Mouse (Mus musculus) liver, embryonic 12.5 days (tissue): Measurements from ENCODE around the gene Ly6g6d. TPM values are rescaled to one million over a fixed set of nuclear protein-coding genes. Genes with fewer than 3 reads are reported as not detected.
A peak's percentile ranks its signal among the peaks of the same experiment; 100 is the strongest.
"Not testable (repeated sequence)": the region's sequence is repeated elsewhere in the genome, so short reads cannot be mapped to it uniquely, and the experiment has no call there.

Experiments used
- ATAC-seq: fragments of 200-750 bp; cut with Nextera tagmentation; 2 replicates; pipeline ENCODE4 v1.8.0; 2017; ENCODE audit warnings: moderate number of reproducible peaks, mild to moderate bottlenecking, moderate library complexity
- H3K27ac ChIP-seq: fragments of 300-500 bp; sonication (generic); 2 replicates; pipeline ENCODE4 v1.5.1; 2016; ENCODE audit warnings: mild to moderate bottlenecking
- H3K27me3 ChIP-seq: fragments of 300-500 bp; sonication (generic); replicated peaks from 2 replicates; pipeline ENCODE4 v1.6.1; 2016; ENCODE audit warnings: mild to moderate bottlenecking, moderate library complexity
- H3K36me3 ChIP-seq: fragments of 300-500 bp; sonication (generic); 2 replicates; pipeline ENCODE4 v1.6.1; 2016; ENCODE audit warnings: mild to moderate bottlenecking, moderate library complexity
- H3K4me1 ChIP-seq: fragments of 300-500 bp; sonication (generic); 2 replicates; pipeline ENCODE4 v1.6.1; 2016
- H3K4me2 ChIP-seq: fragments of 300-500 bp; sonication (generic); 2 replicates; pipeline ENCODE4 v1.6.1; 2016; ENCODE audit warnings: mild to moderate bottlenecking, moderate library complexity
- H3K4me3 ChIP-seq: fragments of 300-500 bp; sonication (generic); 2 replicates; pipeline ENCODE4 v1.5.1; 2016; ENCODE audit warnings: mild to moderate bottlenecking, moderate library complexity
- H3K9ac ChIP-seq: fragments of 300-500 bp; sonication (generic); 2 replicates; pipeline ENCODE4 v1.6.1; 2016; ENCODE audit warnings: mild to moderate bottlenecking, moderate library complexity
- H3K9me3 ChIP-seq: fragments of 300-500 bp; sonication (generic); replicated peaks from 2 replicates; pipeline ENCODE4 v1.6.1; 2016; ENCODE audit warnings: mild to moderate bottlenecking, moderate library complexity
- WGBS: fragments of 180-500 bp; shearing (Covaris S2); methylation state at CpG from one replicate; pipeline ENCODE4 v1.1.7; 2016; ENCODE audit not compliant: insufficient replicate concordance; 5-methylcytosine and 5-hydroxymethylcytosine counted together
- polyA plus RNA-seq: library from polyadenylated mRNA; unstranded; fragments of >200 nt; fragmentation: Nextera tagmentation; extraction: Ambion mirVana; gene quantifications from 2 replicates; pipeline ENCODE4 v1.2.1, GENCODE M21; 2016

Ly6g6d gene
- 0.36 and 0.53 TPM in 2 replicates for polyA plus RNA-seq

DNA sequence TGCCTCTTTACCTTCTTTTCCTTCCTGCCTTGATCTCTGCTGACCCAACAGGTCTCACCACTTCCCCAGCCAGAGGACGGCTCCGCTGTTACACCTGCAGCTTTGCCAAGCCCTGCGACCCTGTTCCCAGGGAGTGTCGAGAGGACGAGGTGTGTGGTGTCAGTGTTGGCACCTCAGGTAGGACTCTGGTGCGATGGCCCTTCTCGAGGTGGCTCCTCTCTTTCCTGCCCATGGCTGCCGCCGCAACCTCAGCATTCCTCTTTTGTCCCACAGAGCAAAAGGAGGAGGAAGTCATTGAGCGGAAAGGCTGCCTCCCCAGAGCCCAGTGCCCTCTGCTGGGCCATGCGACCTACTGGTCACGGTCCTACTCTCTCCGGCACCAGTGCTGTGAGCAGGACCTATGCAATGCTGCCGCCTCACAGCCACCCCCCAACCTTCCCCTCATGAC is at the start of gene Ly6g6d:
TSS of gene Ly6g6d (minus strand) at position 280 of the 448 bp plus-strand sequence.
- Histone ChIP-seq H3K4me1 (peaks cover 60% of the 10 kb centered on the region), H3K27ac (peak within 1 kb of the TSS; percentile 83; the same call in 1 of the 2 replicates), H3K4me2 (peak within 1 kb of the TSS; percentile 30), H3K27me3 (peaks cover 40% of the 10 kb centered on the region), H3K36me3 (no peaks in the 10 kb centered on the region), H3K9ac (no peak within 1 kb of the TSS; the same call in 1 of the 2 replicates), H3K9me3 (no peaks in the 10 kb centered on the region), H3K4me3 (no peak within 1 kb of the TSS)
- WGBS = 19% methylated on average over 14 of the region's 14 CpGs
- no peak for ATAC-seq

DNA sequence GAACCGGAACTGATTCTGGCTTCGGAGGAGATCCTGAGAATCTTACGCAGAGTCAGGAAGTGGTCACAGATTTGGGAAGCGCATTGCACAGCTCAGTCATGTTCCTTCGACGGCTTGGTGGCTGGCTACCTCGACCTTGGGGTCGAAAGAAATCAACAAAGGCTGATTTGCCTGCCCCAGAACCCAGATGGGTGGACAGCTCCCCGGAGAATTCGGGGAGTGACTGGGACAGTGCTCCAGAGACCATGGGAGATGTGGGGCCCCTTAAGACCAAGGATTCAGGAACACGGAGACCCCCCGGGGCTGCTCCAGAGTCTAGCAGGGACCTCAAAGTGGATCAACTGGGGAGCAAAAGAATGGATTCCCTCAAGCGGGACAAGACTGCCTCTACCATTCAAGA is 49.2 kb upstream of the Ly6g6d start:
- no peaks in the 10 kb centered on the region for H3K27me3 ChIP-seq
- ATAC-seq = no peak
- H3K4me2 ChIP-seq = peak overlapping the region; percentile 80
- H3K36me3 ChIP-seq = peaks cover 59% of the 10 kb centered on the region
- peak overlapping the region; percentile 81 for H3K9ac ChIP-seq
- peaks cover 58% of the 10 kb centered on the region for H3K4me1 ChIP-seq
- H3K4me3 ChIP-seq = peak overlapping the region; percentile 69
- 47% methylated on average over 13 of the region's 13 CpGs for WGBS
- H3K9me3 ChIP-seq = no peaks in the 10 kb centered on the region
- peak overlapping the region; percentile 89 for H3K27ac ChIP-seq

DNA sequence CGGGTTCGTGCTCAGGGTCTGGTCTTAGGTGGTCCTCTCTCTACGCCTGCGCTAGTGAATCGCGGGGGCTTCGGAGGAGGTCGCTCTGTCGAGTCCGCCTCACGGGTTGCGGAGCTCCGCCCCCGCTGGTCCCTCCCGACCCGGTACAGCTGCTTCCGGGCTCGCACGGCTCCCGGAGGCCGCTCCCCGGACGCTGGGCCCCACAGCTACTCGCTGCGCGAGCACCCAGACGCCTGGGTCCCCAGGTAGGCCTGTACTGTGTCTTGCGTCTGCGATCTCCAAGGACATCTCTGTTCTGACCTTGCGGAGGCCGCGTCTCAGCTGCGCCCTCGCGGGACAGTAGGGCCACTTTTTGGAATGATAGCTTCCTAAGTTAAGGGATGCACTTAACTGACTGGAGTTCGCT is 48.3 kb upstream of the Ly6g6d start, which contains the start of gene D17H6S53E:
TSS of gene D17H6S53E (plus strand) at position 168 of the 406 bp plus-strand sequence.
- H3K27ac ChIP-seq = peak within 1 kb of the TSS; percentile 89
- WGBS = under 1% methylated on average over 36 of the region's 36 CpGs
- peak within 1 kb of the TSS; percentile 80 for H3K4me2 ChIP-seq
- H3K9ac ChIP-seq = peak within 1 kb of the TSS; percentile 81
- H3K27me3 ChIP-seq = no peaks in the 10 kb centered on the region
- ATAC-seq = peak; percentile 79
- no peaks in the 10 kb centered on the region for H3K9me3 ChIP-seq
- H3K36me3 ChIP-seq = peaks cover 59% of the 10 kb centered on the region
- peak within 1 kb of the TSS; percentile 69 for H3K4me3 ChIP-seq
- H3K4me1 ChIP-seq = peaks cover 59% of the 10 kb centered on the region

DNA sequence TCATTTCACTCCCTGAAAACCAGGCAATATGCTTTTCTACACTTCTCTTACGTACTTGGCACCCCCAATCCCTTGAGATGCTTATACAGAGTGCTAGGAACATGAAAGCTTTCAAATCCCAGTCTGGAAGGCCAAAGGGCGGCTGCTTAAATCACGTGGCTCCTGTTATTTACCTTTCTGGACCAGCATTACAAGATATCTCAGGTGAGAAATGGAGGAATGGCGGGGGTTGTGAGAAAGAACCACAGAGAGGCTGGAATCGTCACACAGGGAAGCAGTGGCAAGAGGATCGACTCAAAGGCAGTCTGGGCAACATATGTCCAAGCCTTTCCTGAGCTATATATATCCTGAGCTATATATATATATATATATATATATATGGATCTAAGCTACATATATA is 47.7 kb upstream of the Ly6g6d start:
- WGBS = 37% methylated on average over 6 of the region's 6 CpGs
- H3K27ac ChIP-seq = peak overlapping the region; percentile 89
- H3K9ac ChIP-seq = peak overlapping the region; percentile 81

DNA sequence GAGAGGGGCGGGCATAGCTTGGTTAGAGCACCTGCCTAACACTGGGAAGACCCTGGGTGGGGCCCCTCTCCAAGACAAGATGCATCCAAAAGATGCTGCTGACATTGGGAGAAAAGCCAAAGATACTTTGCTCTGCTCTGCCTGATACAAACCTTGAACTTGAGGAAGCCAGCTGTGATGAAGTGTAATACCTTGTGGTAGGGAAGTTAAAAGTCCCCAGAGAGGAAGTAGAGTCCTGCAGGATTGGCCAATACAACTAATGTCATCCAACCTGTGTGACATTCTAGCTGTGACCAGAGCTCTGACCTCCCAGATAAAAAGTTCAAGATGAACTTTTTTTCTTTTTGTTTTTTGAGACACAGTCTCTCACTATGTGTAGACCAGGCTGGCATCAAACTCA is 47.2 kb upstream of the Ly6g6d start:
- peak overlapping the region; percentile 89 for H3K27ac ChIP-seq

More for the DNA sequence above, 47.7 kb upstream of the Ly6g6d start:
- no peaks in the 10 kb centered on the region for H3K27me3 ChIP-seq
- ATAC-seq = no peak
- no peaks in the 10 kb centered on the region for H3K9me3 ChIP-seq
- peak overlapping the region; percentile 80 for H3K4me2 ChIP-seq
- H3K4me1 ChIP-seq = peaks cover 55% of the 10 kb centered on the region
- peaks cover 53% of the 10 kb centered on the region for H3K36me3 ChIP-seq
- peak overlapping the region; percentile 69 for H3K4me3 ChIP-seq

DNA sequence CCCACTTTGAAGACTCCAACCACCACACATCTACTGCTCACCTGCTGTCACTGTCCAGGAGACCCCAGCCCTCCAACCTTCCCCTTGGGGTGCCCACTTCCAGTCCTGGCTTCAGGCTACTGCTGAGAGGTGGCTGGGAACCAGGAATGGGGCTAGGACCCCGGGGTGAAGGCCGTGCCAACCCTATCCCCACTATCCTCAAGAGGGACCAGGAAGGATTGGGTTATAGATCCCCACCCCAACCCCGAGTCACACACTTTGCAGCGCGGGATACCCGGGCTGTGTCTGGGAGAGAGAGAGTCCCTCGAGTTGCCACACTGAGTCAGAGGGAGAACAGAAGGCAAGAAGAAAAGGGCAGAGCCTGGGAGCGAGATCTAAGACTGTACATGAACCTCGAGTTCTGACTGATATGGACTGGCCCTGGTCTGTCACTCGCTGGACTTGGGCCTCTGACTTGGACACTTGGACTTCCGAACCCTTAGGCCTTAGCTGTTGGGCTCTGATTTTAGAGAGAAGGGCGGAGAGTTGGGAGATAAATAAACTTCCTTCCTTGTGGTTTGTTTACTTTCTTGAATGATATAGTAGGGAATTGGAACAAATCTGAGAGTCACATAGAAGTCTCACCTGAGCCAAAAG is 46.5 kb upstream of the Ly6g6d start:
- 84% methylated on average over 12 of the region's 12 CpGs for whole genome bisulfite sequencing
- ATAC-seq = not testable (repeated sequence)

More for the DNA sequence above, 47.2 kb upstream of the Ly6g6d start:
- H3K9me3 ChIP-seq = no peaks in the 10 kb centered on the region
- no peaks in the 10 kb centered on the region for H3K27me3 ChIP-seq
- no peak overlapping the region for H3K9ac ChIP-seq
- peak overlapping the region; percentile 69; the same call in 1 of the 2 replicates for H3K4me3 ChIP-seq
- peaks cover 50% of the 10 kb centered on the region for H3K36me3 ChIP-seq
- peaks cover 58% of the 10 kb centered on the region for H3K4me1 ChIP-seq
- 76% methylated on average over 1 of the region's 1 CpGs for WGBS
- peak overlapping the region; percentile 80 for H3K4me2 ChIP-seq
- ATAC-seq = no peak

DNA sequence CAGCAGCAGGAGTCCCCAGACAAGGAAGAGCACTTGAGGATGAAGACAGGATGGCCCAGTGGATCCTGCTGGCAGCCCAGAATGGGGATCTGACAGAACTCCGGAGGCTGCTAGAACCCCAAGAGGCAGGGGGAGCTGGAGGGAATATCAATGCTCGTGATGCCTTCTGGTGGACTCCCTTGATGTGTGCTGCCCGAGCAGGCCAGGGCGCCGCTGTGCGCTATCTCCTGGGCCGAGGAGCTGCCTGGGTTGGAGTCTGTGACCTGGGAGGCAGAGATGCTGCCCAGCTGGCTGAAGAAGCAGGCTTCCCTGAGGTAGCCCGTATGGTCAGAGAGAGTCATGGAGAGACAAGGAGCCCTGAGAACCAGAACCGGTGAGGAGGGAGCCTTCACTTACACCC is 45.4 kb upstream of the Ly6g6d start:
- not testable (repeated sequence) for H3K4me3 ChIP-seq, H3K4me2 ChIP-seq, H3K9me3 ChIP-seq, ATAC-seq, H3K9ac ChIP-seq, H3K27ac ChIP-seq, H3K27me3 ChIP-seq
- WGBS = 83% methylated on average over 9 of the region's 9 CpGs
- Histone ChIP-seq H3K4me1 (peaks cover 58% of the 10 kb centered on the region), H3K36me3 (peaks cover 51% of the 10 kb centered on the region)

More for the DNA sequence above, 46.5 kb upstream of the Ly6g6d start:
- Histone ChIP-seq H3K36me3 (peaks cover 50% of the 10 kb centered on the region), H3K4me1 (peaks cover 65% of the 10 kb centered on the region)
- H3K4me3 ChIP-seq, H3K9me3 ChIP-seq, H3K4me2 ChIP-seq, H3K27me3 ChIP-seq, H3K9ac ChIP-seq, H3K27ac ChIP-seq: not testable (repeated sequence)

DNA sequence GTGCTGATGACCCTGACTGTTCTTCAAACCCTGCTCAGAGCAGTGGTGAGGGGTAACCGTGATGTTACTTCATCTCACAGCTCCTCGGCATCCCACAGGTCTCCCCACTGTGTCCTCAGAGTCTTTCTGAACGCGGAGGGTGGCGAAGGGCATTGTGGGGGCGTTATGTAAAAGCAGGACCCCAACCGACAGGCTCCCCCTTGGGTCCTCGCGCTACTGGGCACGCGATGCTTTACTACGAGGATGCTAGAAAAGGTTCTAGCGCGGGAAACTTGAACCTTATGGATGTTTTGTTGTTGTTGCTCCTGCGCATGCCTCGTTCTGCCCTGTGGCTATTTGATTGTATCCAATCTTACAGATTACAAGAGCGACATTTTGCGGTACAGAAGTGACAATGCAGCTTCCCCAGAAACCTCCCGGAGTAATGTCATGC is 44.0 kb upstream of the Ly6g6d start, which contains the start of gene Csnk2b:
TSS of gene Csnk2b (minus strand) at position 183 of the 433 bp plus-strand sequence.
- Histone ChIP-seq H3K4me3 (peak within 1 kb of the TSS; percentile 82), H3K9me3 (no peaks in the 10 kb centered on the region), H3K36me3 (peaks cover 53% of the 10 kb centered on the region), H3K4me2 (peak within 1 kb of the TSS; percentile 89), H3K27me3 (no peaks in the 10 kb centered on the region), H3K27ac (peak within 1 kb of the TSS; percentile 96), H3K9ac (peak within 1 kb of the TSS; percentile 92), H3K4me1 (peaks cover 47% of the 10 kb centered on the region)
- ATAC-seq = no peak
- under 1% methylated on average over 19 of the region's 19 CpGs for WGBS

DNA sequence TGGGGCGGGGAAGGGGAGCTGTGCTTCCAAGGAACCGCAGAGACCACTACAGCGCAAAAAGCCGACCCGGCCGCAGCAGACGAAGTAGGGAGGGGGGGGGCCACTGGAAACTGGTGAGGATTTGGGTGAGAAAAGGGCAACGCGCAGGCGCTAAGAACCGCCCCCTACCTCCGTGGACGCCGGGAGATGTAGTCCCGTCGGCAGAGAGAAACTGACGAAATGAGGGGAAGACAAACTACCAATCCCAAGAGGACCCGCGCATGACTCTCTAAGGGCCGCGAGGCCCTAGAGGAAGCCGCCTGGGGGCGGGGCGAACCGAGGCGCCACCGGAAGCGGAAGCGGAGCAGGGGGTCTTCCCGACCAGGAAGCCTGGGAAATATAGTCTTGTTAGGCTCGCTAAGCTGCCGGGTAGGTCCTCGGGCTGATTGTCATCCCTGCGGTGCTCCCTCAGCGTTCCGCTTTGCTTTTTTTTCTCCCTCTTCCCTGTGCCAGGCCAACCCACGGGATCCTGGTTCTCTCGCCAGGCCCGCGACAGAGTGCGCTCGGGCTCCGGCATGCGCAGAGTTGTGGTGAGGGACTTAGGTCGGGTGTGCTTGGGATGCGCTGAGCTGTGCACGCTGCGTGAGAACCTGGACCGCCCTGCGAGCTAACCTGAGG is 43.4 kb upstream of the Ly6g6d start, which contains the start of gene Gpank1:
TSS of gene Gpank1 (plus strand) at position 313 of the 657 bp plus-strand sequence.
- H3K9ac ChIP-seq = peak within 1 kb of the TSS; percentile 92
- no peaks in the 10 kb centered on the region for H3K27me3 ChIP-seq
- peak; percentile 94 for ATAC-seq
- H3K4me2 ChIP-seq = peak within 1 kb of the TSS; percentile 89
- H3K4me3 ChIP-seq = peak within 1 kb of the TSS; percentile 82
- H3K36me3 ChIP-seq = peaks cover 57% of the 10 kb centered on the region
- H3K9me3 ChIP-seq = no peaks in the 10 kb centered on the region
- peak within 1 kb of the TSS; percentile 96 for H3K27ac ChIP-seq
- peaks cover 42% of the 10 kb centered on the region for H3K4me1 ChIP-seq
- WGBS = 2% methylated on average over 50 of the region's 50 CpGs

DNA sequence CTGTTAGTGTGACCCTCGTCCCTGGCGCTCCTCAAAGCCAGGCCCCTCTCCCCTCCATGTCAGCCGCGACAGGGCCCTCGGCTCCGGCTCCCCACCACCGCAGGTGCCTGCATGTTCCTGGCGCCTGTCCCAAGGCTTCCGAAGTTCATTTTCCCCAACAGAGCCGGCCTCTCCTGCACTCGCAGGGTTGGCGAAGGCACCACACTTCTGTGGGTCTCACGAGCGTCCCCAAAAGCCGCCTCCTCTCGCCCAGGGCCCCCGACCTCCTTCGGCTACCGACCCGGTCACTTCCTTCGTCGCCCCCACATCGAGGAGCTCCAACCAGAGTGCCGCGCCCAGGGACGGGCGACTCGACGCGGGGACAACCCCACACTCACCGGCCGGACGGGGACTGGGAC is 42.9 kb upstream of the Ly6g6d start:
- peak overlapping the region; percentile 89 for H3K4me2 ChIP-seq
- peaks cover 40% of the 10 kb centered on the region for H3K4me1 ChIP-seq
- H3K27me3 ChIP-seq = no peaks in the 10 kb centered on the region
- peak overlapping the region; percentile 64 for H3K27ac ChIP-seq
- WGBS = under 1% methylated on average over 33 of the region's 33 CpGs
- peaks cover 62% of the 10 kb centered on the region for H3K36me3 ChIP-seq
- ATAC-seq = peak; percentile 6
- H3K4me3 ChIP-seq = peak overlapping the region; percentile 82
- no peaks in the 10 kb centered on the region for H3K9me3 ChIP-seq
- H3K9ac ChIP-seq = peak overlapping the region; percentile 92

DNA sequence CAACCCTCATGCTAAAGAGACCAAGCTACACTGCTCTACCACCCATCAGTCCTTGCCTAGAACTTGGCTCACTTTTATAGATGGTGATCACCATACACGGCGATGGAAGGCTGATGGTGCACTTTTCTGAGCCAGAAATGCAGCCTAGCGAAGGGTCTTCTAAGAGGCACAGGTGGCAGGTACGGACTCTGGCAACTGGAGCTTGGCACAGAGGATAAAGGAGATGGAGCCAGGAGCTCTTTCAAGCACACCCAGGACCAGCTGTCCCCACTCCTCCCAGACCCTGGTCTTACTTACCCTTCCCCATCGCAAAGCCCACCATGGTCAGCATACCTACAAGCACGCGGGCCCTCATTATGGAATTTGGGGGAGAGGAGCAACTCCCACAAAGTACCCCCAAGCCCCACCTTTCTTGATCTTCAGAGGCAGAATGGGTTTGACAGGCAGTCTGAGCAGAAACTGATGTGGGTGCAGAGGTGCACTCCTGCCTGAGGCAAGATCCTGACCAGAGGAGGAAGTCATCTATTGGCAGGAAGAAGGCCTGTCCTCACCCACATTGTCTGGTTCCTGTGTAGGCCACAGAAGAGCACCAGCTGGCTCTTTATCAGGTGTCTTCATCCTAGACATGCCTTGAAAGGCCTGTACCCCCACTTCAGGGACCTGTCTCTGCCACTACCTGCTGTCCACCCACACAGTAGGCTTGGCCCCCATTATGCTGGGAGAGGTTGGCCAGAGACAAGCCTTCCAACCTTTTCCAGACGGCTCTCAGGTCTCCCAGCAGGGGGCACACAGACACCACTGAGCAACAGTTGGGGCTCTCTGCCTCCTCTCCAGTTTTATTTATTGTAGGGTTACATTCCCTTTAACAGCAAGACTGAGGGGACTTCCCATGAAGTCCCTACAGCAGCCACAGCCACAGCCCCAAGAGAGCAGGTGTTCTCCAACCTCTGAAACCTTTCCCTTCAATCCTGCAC is 37.5 kb upstream of the Ly6g6d start, which contains the start of gene Ly6g5b:
TSS of gene Ly6g5b (minus strand) at position 383 of the 974 bp plus-strand sequence.
- Histone ChIP-seq H3K4me3 (no peak within 1 kb of the TSS), H3K9me3 (no peaks in the 10 kb centered on the region), H3K36me3 (peaks cover 59% of the 10 kb centered on the region), H3K9ac (no peak within 1 kb of the TSS), H3K27me3 (0 out of 2 replicates have a peak, but pooled peaks cover 4% of the 10 kb centered on the region), H3K4me2 (no peak within 1 kb of the TSS), H3K4me1 (peaks cover 12% of the 10 kb centered on the region), H3K27ac (no peak within 1 kb of the TSS)
- 77% methylated on average over 8 of the region's 8 CpGs for WGBS
- ATAC-seq = no peak
